Mouse (Mus musculus): ENCODE data around the gene Copz1.
"Not testable (repeated sequence)": the region's sequence is repeated elsewhere in the genome, so short reads cannot be mapped to it uniquely, and the experiment has no call there.

Gene Copz1

GRCm38 (mm10) chr15:103253352-103253751, 19.2 kb upstream of the Copz1 start:
- DNase-seq: no peak

- DNase-seq: peak; percentile 62
These were observed 17.3 kb upstream of the Copz1 start for GRCm38 (mm10) chr15:103255169-103255568.

GRCm38 (mm10) chr15:103256210-103256986, 16.1 kb upstream of the Copz1 start:
- DNase-seq: no peak

- DNase-seq: peak; percentile 46
These were observed 14.5 kb upstream of the Copz1 start, which contains the start of gene Nfe2 for GRCm38 (mm10) chr15:103257790-103258728. TSS of gene Nfe2 (minus strand) at chr15:103258403.

GRCm38 (mm10) chr15:103259162-103259561, 13.4 kb upstream of the Copz1 start:
- DNase-seq: no peak

- DNase-seq: no peak
These were observed 12.5 kb upstream of the Copz1 start for GRCm38 (mm10) chr15:103259989-103260388.

GRCm38 (mm10) chr15:103264794-103265193, 7.7 kb upstream of the Copz1 start:
- no peak for DNase-seq

GRCm38 (mm10) chr15:103268903-103269302, 3.6 kb upstream of the Copz1 start:
- DNase-seq: no peak

GRCm38 (mm10) chr15:103275943-103276342, 3.4 kb downstream of the Copz1 start:
- DNase-seq: not testable (repeated sequence)

- no peak for DNase-seq
These were observed 5.4 kb downstream of the Copz1 start for GRCm38 (mm10) chr15:103277949-103278348.

- peak; percentile 47 for DNase-seq
These were observed 7.2 kb downstream of the Copz1 start for GRCm38 (mm10) chr15:103279750-103280149.

- DNase-seq: peak; percentile 66
These were observed 8.4 kb downstream of the Copz1 start for GRCm38 (mm10) chr15:103280817-103281464.

- DNase-seq: no peak
These were observed 9.1 kb downstream of the Copz1 start for GRCm38 (mm10) chr15:103281465-103282205.

GRCm38 (mm10) chr15:103284066-103284465, 11.6 kb downstream of the Copz1 start:
- peak; percentile 50 for DNase-seq

GRCm38 (mm10) chr15:103284647-103285046, 12.1 kb downstream of the Copz1 start:
- DNase-seq: no peak

GRCm38 (mm10) chr15:103285778-103286417, 13.4 kb downstream of the Copz1 start:
- DNase-seq: peak; percentile 54

GRCm38 (mm10) chr15:103289600-103289999, 17.1 kb downstream of the Copz1 start:
- no peak for DNase-seq

- no peak for DNase-seq
These were observed 17.9 kb downstream of the Copz1 start for GRCm38 (mm10) chr15:103290417-103290816.

- no peak for DNase-seq
These were observed 18.3 kb downstream of the Copz1 start for GRCm38 (mm10) chr15:103290843-103291242.

GRCm38 (mm10) chr15:103292673-103293345, 20.3 kb downstream of the Copz1 start:
- no peak for DNase-seq

GRCm38 (mm10) chr15:103293375-103293774, 20.9 kb downstream of the Copz1 start:
- DNase-seq: no peak

All from retina, postnatal 1 day (tissue).